Mouse (Mus musculus): ENCODE results near the gene Dppa2.

GRCm38 (mm10) chr16:48344193-48344592 lies 40.5 kb downstream of the Dppa2 start:
- TF ChIP-seq CHD2 (IDR thresholded peaks at IDR 0.05; ENCODE audit: low read depth, low read length) (no peak), MAFK (IDR thresholded peaks at IDR 0.05; ENCODE audit: insufficient read depth, low read depth, low read length) (no peak), ZNF384 (IDR thresholded peaks at IDR 0.05; ENCODE audit: low read depth, low read length) (no peak), HCFC1 (IDR thresholded peaks at IDR 0.05; ENCODE audit: borderline replicate concordance, insufficient read depth, low read length) (no peak)

Measured in ES-E14 (cell line).